Mouse (Mus musculus) neural tube, embryonic 15.5 days (tissue): ENCODE results near the gene Eps8l2. TPM values are rescaled to one million over a fixed set of nuclear protein-coding genes. Genes with fewer than 3 reads are reported as not detected.
A peak's percentile ranks its signal among the peaks of the same experiment; 100 is the strongest.

Experiments used
- ATAC-seq: fragments of 200-750 bp; cut with Nextera tagmentation; 2 replicates; pipeline ENCODE4 v1.8.0; 2017; ENCODE audit warnings: mild to moderate bottlenecking, moderate TSS enrichment, moderate library complexity; ENCODE audit not compliant: low FRiP score
- H3K27ac ChIP-seq: fragments of 300-500 bp; sonication (generic); replicated peaks from 2 replicates; pipeline ENCODE4 v1.5.1; 2015; ENCODE audit warnings: mild to moderate bottlenecking, inconsistent platforms
- H3K27me3 ChIP-seq: fragments of 300-500 bp; sonication (generic); replicated peaks from 2 replicates; pipeline ENCODE4 v1.6.1; 2015; ENCODE audit warnings: inconsistent platforms
- H3K36me3 ChIP-seq: fragments of 300-500 bp; sonication (generic); 2 replicates; pipeline ENCODE4 v1.6.1; 2015; ENCODE audit warnings: inconsistent platforms
- H3K4me1 ChIP-seq: fragments of 300-500 bp; sonication (generic); 2 replicates; pipeline ENCODE4 v1.6.1; 2015; ENCODE audit warnings: inconsistent platforms
- H3K4me2 ChIP-seq: fragments of 300-500 bp; sonication (generic); 2 replicates; pipeline ENCODE4 v1.6.1; 2015; ENCODE audit warnings: inconsistent platforms, mild to moderate bottlenecking, moderate library complexity
- H3K4me3 ChIP-seq: fragments of 300-500 bp; sonication (generic); replicated peaks from 2 replicates; pipeline ENCODE4 v1.5.1; 2015; ENCODE audit warnings: mild to moderate bottlenecking, inconsistent platforms
- H3K9ac ChIP-seq: fragments of 300-500 bp; sonication (generic); replicated peaks from 2 replicates; pipeline ENCODE4 v1.6.1; 2015; ENCODE audit warnings: mild to moderate bottlenecking, inconsistent platforms
- H3K9me3 ChIP-seq: fragments of 300-500 bp; sonication (generic); replicated peaks from 2 replicates; pipeline ENCODE4 v1.6.1; 2016; ENCODE audit warnings: inconsistent platforms
- WGBS: fragments of 180-500 bp; shearing (Covaris S2); methylation state at CpG from one replicate; pipeline ENCODE4 v1.1.7; 2015; ENCODE audit warnings: mixed read lengths; 5-methylcytosine and 5-hydroxymethylcytosine counted together
- polyA plus RNA-seq: library from polyadenylated mRNA; unstranded; fragments of >200 nt; fragmentation: Nextera tagmentation; extraction: Ambion mirVana; gene quantifications from 2 replicates; pipeline ENCODE4 v1.2.1, GENCODE M21; 2015

Eps8l2 gene
- polyA plus RNA-seq, 1 experiment from 2014 or later = 0.23 TPM

- Histone ChIP-seq H3K4me1 (no peaks in the 10 kb centered on the region), H3K9me3 (no peaks in the 10 kb centered on the region), H3K4me3 (no peak overlapping the region), H3K27ac (no peak overlapping the region), H3K36me3 (peaks cover 95% of the 10 kb centered on the region), H3K27me3 (no peaks in the 10 kb centered on the region), H3K4me2 (no peak overlapping the region), H3K9ac (no peak overlapping the region)
- 100% methylated on average over 2 of the region's 2 CpGs for WGBS
- no peak for ATAC-seq
Observed at GRCm38 (mm10) chr7:141314416-141314815, 24.3 kb upstream of the Eps8l2 start.

GRCm38 (mm10) chr7:141315076-141315475 lies 23.6 kb upstream of the Eps8l2 start:
- ATAC-seq = no peak
- Histone ChIP-seq H3K27ac (no peak overlapping the region), H3K4me1 (no peaks in the 10 kb centered on the region), H3K9me3 (no peaks in the 10 kb centered on the region), H3K27me3 (no peaks in the 10 kb centered on the region), H3K4me2 (no peak overlapping the region), H3K4me3 (no peak overlapping the region), H3K36me3 (peaks cover 94% of the 10 kb centered on the region), H3K9ac (no peak overlapping the region)
- WGBS = 91% methylated on average over 8 of the region's 8 CpGs

- Histone ChIP-seq H3K4me1 (no peaks in the 10 kb centered on the region), H3K4me3 (no peak overlapping the region), H3K4me2 (no peak overlapping the region), H3K27me3 (no peaks in the 10 kb centered on the region), H3K27ac (no peak overlapping the region), H3K9ac (no peak overlapping the region), H3K9me3 (no peaks in the 10 kb centered on the region), H3K36me3 (peaks cover 93% of the 10 kb centered on the region)
- no peak for ATAC-seq
- 89% methylated on average over 5 of the region's 5 CpGs for WGBS
Observed at GRCm38 (mm10) chr7:141315974-141316373, 22.7 kb upstream of the Eps8l2 start.

- no peaks in the 10 kb centered on the region for H3K9me3 ChIP-seq
- peaks cover 93% of the 10 kb centered on the region for H3K36me3 ChIP-seq
- no peak overlapping the region for H3K9ac ChIP-seq
- no peak overlapping the region for H3K27ac ChIP-seq
- H3K4me1 ChIP-seq = no peaks in the 10 kb centered on the region
- no peak for ATAC-seq
- H3K4me2 ChIP-seq = no peak overlapping the region
- no peaks in the 10 kb centered on the region for H3K27me3 ChIP-seq
- WGBS = 74% methylated on average over 1 of the region's 1 CpGs
- H3K4me3 ChIP-seq = no peak overlapping the region
Observed at GRCm38 (mm10) chr7:141317619-141318132, 21.0 kb upstream of the Eps8l2 start.

- H3K27ac ChIP-seq = no peak overlapping the region
- 72% methylated on average over 2 of the region's 2 CpGs for WGBS
- peaks cover 3% of the 10 kb centered on the region for H3K4me1 ChIP-seq
- H3K36me3 ChIP-seq = peaks cover 91% of the 10 kb centered on the region
- no peaks in the 10 kb centered on the region for H3K9me3 ChIP-seq
- no peaks in the 10 kb centered on the region for H3K27me3 ChIP-seq
- no peak overlapping the region for H3K4me3 ChIP-seq
- ATAC-seq = no peak
- H3K9ac ChIP-seq = no peak overlapping the region
- H3K4me2 ChIP-seq = no peak overlapping the region
Observed at GRCm38 (mm10) chr7:141319446-141319845, 19.2 kb upstream of the Eps8l2 start.

GRCm38 (mm10) chr7:141324686-141325085 lies 14.0 kb upstream of the Eps8l2 start:
- WGBS = 76% methylated on average over 1 of the region's 1 CpGs
- no peaks in the 10 kb centered on the region for H3K27me3 ChIP-seq
- H3K4me1 ChIP-seq = peaks cover 36% of the 10 kb centered on the region
- no peaks in the 10 kb centered on the region for H3K9me3 ChIP-seq
- H3K4me3 ChIP-seq = no peak overlapping the region
- no peak for ATAC-seq
- H3K36me3 ChIP-seq = peaks cover 43% of the 10 kb centered on the region
- H3K9ac ChIP-seq = 0 out of 2 replicates have a peak overlapping the region, but pooled peaks have one; percentile 20
- H3K27ac ChIP-seq = no peak overlapping the region
- peak overlapping the region; percentile 13; the same call in 1 of the 2 replicates for H3K4me2 ChIP-seq

GRCm38 (mm10) chr7:141326546-141327446 lies 11.9 kb upstream of the Eps8l2 start:
- Histone ChIP-seq H3K27me3 (no peaks in the 10 kb centered on the region), H3K4me1 (peaks cover 36% of the 10 kb centered on the region), H3K4me3 (peak overlapping the region; percentile 57), H3K9ac (peak overlapping the region; percentile 76), H3K36me3 (peaks cover 24% of the 10 kb centered on the region), H3K4me2 (peak overlapping the region; percentile 92), H3K27ac (peak overlapping the region; percentile 100), H3K9me3 (no peaks in the 10 kb centered on the region)
- WGBS = 4% methylated on average over 35 of the region's 35 CpGs
- peak; percentile 17 for ATAC-seq

- no peaks in the 10 kb centered on the region for H3K9me3 ChIP-seq
- peak within 1 kb of the TSS; percentile 81 for H3K9ac ChIP-seq
- H3K4me3 ChIP-seq = peak within 1 kb of the TSS; percentile 57
- H3K4me2 ChIP-seq = peak within 1 kb of the TSS; percentile 92
- H3K27me3 ChIP-seq = no peaks in the 10 kb centered on the region
- peaks cover 36% of the 10 kb centered on the region for H3K4me1 ChIP-seq
- ATAC-seq = peak; percentile 96
- WGBS = under 1% methylated on average over 105 of the region's 105 CpGs
- peak within 1 kb of the TSS; percentile 100 for H3K27ac ChIP-seq
- peaks cover 16% of the 10 kb centered on the region for H3K36me3 ChIP-seq
Observed at GRCm38 (mm10) chr7:141327469-141328372, 11.0 kb upstream of the Eps8l2 start, which contains the start of the genes Deaf1 and Tmem80. TSS of gene Deaf1 (minus strand) at chr7:141327690. TSS of gene Tmem80 (plus strand) at chr7:141327739.

GRCm38 (mm10) chr7:141328373-141328990 lies 10.2 kb upstream of the Eps8l2 start:
- Histone ChIP-seq H3K9me3 (no peaks in the 10 kb centered on the region), H3K4me1 (peaks cover 36% of the 10 kb centered on the region), H3K4me3 (peak overlapping the region; percentile 57), H3K27ac (peak overlapping the region; percentile 100), H3K4me2 (peak overlapping the region; percentile 92), H3K36me3 (peaks cover 14% of the 10 kb centered on the region), H3K9ac (peak overlapping the region; percentile 81), H3K27me3 (no peaks in the 10 kb centered on the region)
- peak; percentile 44 for ATAC-seq
- 16% methylated on average over 24 of the region's 24 CpGs for WGBS

- Histone ChIP-seq H3K9ac (no peak overlapping the region), H3K4me3 (no peak overlapping the region)
- no peak for ATAC-seq
Observed at GRCm38 (mm10) chr7:141330706-141331105, 8.0 kb upstream of the Eps8l2 start.

GRCm38 (mm10) chr7:141331990-141332389 lies 6.7 kb upstream of the Eps8l2 start:
- H3K27me3 ChIP-seq = no peaks in the 10 kb centered on the region
- peaks cover 9% of the 10 kb centered on the region for H3K4me1 ChIP-seq
- WGBS = 84% methylated on average over 6 of the region's 6 CpGs
- no peak overlapping the region for H3K27ac ChIP-seq
- no peak overlapping the region for H3K9ac ChIP-seq
- H3K4me2 ChIP-seq = no peak overlapping the region
- no peak overlapping the region for H3K4me3 ChIP-seq
- H3K9me3 ChIP-seq = no peaks in the 10 kb centered on the region
- ATAC-seq = no peak
- H3K36me3 ChIP-seq = peaks cover 16% of the 10 kb centered on the region

More at GRCm38 (mm10) chr7:141330706-141331105, 8.0 kb upstream of the Eps8l2 start:
- no peak overlapping the region for H3K27ac ChIP-seq
- no peaks in the 10 kb centered on the region for H3K27me3 ChIP-seq
- no peak overlapping the region for H3K4me2 ChIP-seq
- peaks cover 21% of the 10 kb centered on the region for H3K4me1 ChIP-seq
- no peaks in the 10 kb centered on the region for H3K9me3 ChIP-seq
- H3K36me3 ChIP-seq = peaks cover 16% of the 10 kb centered on the region
